Mouse (Mus musculus) CH12.LX (cell line): Measurements from ENCODE around the gene Ckap5.

Experiments used
- CTCF ChIP-seq, 2 experiments: IDR thresholded peaks in 1 of 2; conservative IDR thresholded peaks in 1 of 2; 2 replicates each; pipeline ENCODE4 v1.5.1; 2011 to 2012; ENCODE audit warnings: low read depth in 2 of 2, low read length in 2 of 2, improper control_type of control experiment in 1 of 2, inconsistent platforms in 1 of 2, mild to moderate bottlenecking in 1 of 2, moderate library complexity in 1 of 2
- TBP ChIP-seq: conservative IDR thresholded peaks from 2 replicates; pipeline ENCODE4 v1.6.1; 2011; ENCODE audit warnings: low read depth, low read length, improper control_type of control experiment

DNA sequence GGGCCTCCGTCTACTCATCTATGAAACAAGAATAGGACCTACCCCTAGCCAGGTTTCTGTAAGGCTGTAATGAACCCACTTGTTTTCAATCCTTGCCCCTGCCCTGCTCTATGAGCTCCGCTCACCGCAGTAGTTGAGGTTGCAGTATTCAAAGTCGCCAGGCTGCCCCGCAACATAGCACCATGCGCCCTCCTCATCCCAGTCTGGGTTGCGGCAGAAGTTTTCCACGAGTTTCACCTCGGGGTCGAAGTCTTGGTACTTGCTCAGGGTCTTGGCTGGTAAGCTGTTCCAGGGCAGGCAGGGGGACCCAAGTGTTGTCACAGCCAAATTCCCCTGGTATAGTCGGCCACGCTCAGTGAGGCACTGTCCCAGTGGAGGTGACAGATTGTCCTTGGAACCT, 103.8 kb downstream of the Ckap5 start:
- TF ChIP-seq CTCF (conservative IDR thresholded peaks at IDR 0.05 in 1 of 2, IDR thresholded peaks at IDR 0.05 in 1 of 2; ENCODE audit: low read depth in 2 of 2, low read length in 2 of 2) (no peak), TBP (no peak)
